Mouse (Mus musculus): Measurements from ENCODE around the gene Apba1. TPM values are rescaled to one million over a fixed set of nuclear protein-coding genes. Genes with fewer than 3 reads are reported as not detected.

The Apba1 gene
- total RNA-seq, 1 experiment, result 0.22 TPM

DNA sequence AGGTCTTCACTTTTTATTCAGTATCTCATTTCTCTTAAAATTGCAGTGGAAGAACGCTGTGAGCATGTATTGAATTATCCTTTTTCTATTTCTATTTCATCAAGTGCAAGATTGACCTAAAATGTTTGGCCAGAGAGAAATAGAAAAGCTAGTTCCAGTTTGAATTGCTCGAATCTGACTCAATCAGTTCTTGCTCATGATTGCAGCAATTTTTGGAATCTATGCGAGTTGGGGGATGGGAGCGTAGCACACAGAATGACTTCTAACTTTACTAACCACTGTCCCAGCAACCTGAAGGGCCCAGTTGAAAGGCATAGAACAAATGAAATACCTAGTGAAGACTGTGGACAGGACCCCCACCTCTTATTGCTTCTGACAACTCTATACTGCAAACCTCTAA is 64.8 kb downstream of the Apba1 start:
- no peak for TF ChIP-seq HCFC1 (IDR thresholded peaks at IDR 0.05; ENCODE audit: borderline replicate concordance, insufficient read depth, low read length)
- no peak for TF ChIP-seq MAFK (IDR thresholded peaks at IDR 0.05; ENCODE audit: insufficient read depth, low read depth, low read length)
- TF ChIP-seq ZC3H11A (IDR thresholded peaks at IDR 0.05; ENCODE audit: borderline replicate concordance, low read depth, low read length), result no peak
- TF ChIP-seq ZNF384 (IDR thresholded peaks at IDR 0.05; ENCODE audit: low read depth, low read length), result no peak
- TF ChIP-seq CHD2 (IDR thresholded peaks at IDR 0.05; ENCODE audit: low read depth, low read length), result no peak
- H3K27ac ChIP-seq (ENCODE audit: insufficient read depth, low read depth, low read length, poor library complexity, severe bottlenecking), result no peak overlapping the region
- H3K9me3 ChIP-seq (ENCODE audit: control insufficient read depth, insufficient read depth, low read depth, low read length), result no peaks in the 10 kb centered on the region
- H3K36me3 ChIP-seq (ENCODE audit: control insufficient read depth, insufficient read depth, low read length, poor library complexity, severe bottlenecking), result no peaks in the 10 kb centered on the region
- in situ Hi-C loops (cut with MboI; ENCODE audit: low sequenced_read_pairs in 2 of 2, unreplicated experiment in 2 of 2), result no loop called here
- no peak overlapping the region for H3K9ac ChIP-seq (ENCODE audit: insufficient read depth, low read depth, low read length, poor library complexity, severe bottlenecking)
- no peak overlapping the region for H3K4me3 ChIP-seq (ENCODE audit: insufficient read depth in 1 of 2, low read depth in 1 of 2, low read length in 2 of 2, poor library complexity in 1 of 2, severe bottlenecking in 1 of 2)
- H3K4me1 ChIP-seq (ENCODE audit: control insufficient read depth in 2 of 2, insufficient read depth in 2 of 2, low read length in 2 of 2, poor library complexity in 1 of 2), result no peaks in the 10 kb centered on the region
- no peak for DNase-seq (ENCODE audit: low read depth, low spot score)

DNA sequence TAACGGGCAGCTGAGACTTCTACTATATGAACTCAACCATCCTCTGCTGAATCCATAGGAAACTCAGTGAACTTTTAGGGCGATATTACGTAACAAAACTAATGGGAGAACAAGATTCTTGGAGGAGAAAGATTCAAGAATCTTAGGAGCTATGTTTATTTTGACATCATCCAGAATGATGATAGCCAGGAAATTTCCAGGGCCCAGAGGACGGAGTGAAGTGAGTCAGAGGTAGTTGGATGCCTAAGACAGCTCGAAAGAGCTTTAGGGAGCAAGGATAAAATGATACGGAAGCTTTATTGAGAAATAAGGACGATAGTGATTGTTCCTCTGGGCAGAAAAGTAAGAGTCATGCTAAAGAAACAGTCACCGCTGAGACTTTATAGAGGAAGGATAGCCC is 67.6 kb downstream of the Apba1 start:
- DNase-seq (ENCODE audit: low read depth, low spot score), result no peak
- H3K4me1 ChIP-seq (ENCODE audit: control insufficient read depth in 2 of 2, insufficient read depth in 2 of 2, low read length in 2 of 2, poor library complexity in 1 of 2), result no peaks in the 10 kb centered on the region
- no peak overlapping the region for H3K9ac ChIP-seq (ENCODE audit: insufficient read depth, low read depth, low read length, poor library complexity, severe bottlenecking)
- TF ChIP-seq ZC3H11A (IDR thresholded peaks at IDR 0.05; ENCODE audit: borderline replicate concordance, low read depth, low read length) (no peak), HCFC1 (IDR thresholded peaks at IDR 0.05; ENCODE audit: borderline replicate concordance, insufficient read depth, low read length) (no peak), MAFK (IDR thresholded peaks at IDR 0.05; ENCODE audit: insufficient read depth, low read depth, low read length) (no peak), CHD2 (IDR thresholded peaks at IDR 0.05; ENCODE audit: low read depth, low read length) (no peak), ZNF384 (IDR thresholded peaks at IDR 0.05; ENCODE audit: low read depth, low read length) (no peak)
- H3K36me3 ChIP-seq (ENCODE audit: control insufficient read depth, insufficient read depth, low read length, poor library complexity, severe bottlenecking), result no peaks in the 10 kb centered on the region
- H3K9me3 ChIP-seq (ENCODE audit: control insufficient read depth, insufficient read depth, low read depth, low read length), result no peaks in the 10 kb centered on the region
- in situ Hi-C loops (cut with MboI; ENCODE audit: low sequenced_read_pairs in 2 of 2, unreplicated experiment in 2 of 2), result no loop called here
- H3K27ac ChIP-seq (ENCODE audit: insufficient read depth, low read depth, low read length, poor library complexity, severe bottlenecking), result no peak overlapping the region
- H3K4me3 ChIP-seq (ENCODE audit: insufficient read depth in 1 of 2, low read depth in 1 of 2, low read length in 2 of 2, poor library complexity in 1 of 2, severe bottlenecking in 1 of 2), result no peak overlapping the region

DNA sequence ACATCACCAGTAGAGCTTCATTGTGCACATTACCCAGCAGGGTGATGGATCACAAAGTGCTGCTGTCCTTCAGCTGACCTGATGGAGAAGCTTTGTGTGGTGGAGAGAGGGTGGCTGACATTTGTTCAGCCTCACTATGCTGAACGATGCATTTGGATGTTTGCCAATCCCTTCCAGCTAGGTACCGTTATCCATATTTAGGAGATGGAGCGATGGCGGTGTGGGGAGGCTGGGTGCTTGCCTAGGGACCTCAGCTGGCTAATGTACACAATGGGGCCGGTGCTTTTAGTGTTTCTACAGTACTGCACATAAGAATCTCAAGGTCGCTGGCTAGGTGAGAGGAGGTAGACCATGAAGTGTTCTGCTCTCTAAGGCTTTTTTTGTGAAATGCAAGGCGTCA is 72.1 kb downstream of the Apba1 start:
- Histone ChIP-seq H3K4me1 (ENCODE audit: control insufficient read depth in 2 of 2, insufficient read depth in 2 of 2, low read length in 2 of 2, poor library complexity in 1 of 2) (no peaks in the 10 kb centered on the region), H3K9ac (ENCODE audit: insufficient read depth, low read depth, low read length, poor library complexity, severe bottlenecking) (no peak overlapping the region), H3K27ac (ENCODE audit: insufficient read depth, low read depth, low read length, poor library complexity, severe bottlenecking) (no peak overlapping the region), H3K4me3 (ENCODE audit: insufficient read depth in 1 of 2, low read depth in 1 of 2, low read length in 2 of 2, poor library complexity in 1 of 2, severe bottlenecking in 1 of 2) (no peak overlapping the region), H3K36me3 (ENCODE audit: control insufficient read depth, insufficient read depth, low read length, poor library complexity, severe bottlenecking) (no peaks in the 10 kb centered on the region), H3K9me3 (ENCODE audit: control insufficient read depth, insufficient read depth, low read depth, low read length) (no peaks in the 10 kb centered on the region)
- TF ChIP-seq ZNF384 (IDR thresholded peaks at IDR 0.05; ENCODE audit: low read depth, low read length), result no peak
- TF ChIP-seq CHD2 (IDR thresholded peaks at IDR 0.05; ENCODE audit: low read depth, low read length), result no peak
- no peak for TF ChIP-seq ZC3H11A (IDR thresholded peaks at IDR 0.05; ENCODE audit: borderline replicate concordance, low read depth, low read length)
- no peak for TF ChIP-seq MAFK (IDR thresholded peaks at IDR 0.05; ENCODE audit: insufficient read depth, low read depth, low read length)
- TF ChIP-seq HCFC1 (IDR thresholded peaks at IDR 0.05; ENCODE audit: borderline replicate concordance, insufficient read depth, low read length), result no peak
- in situ Hi-C loops (cut with MboI; ENCODE audit: low sequenced_read_pairs in 2 of 2, unreplicated experiment in 2 of 2), result no loop called here
- no peak for DNase-seq (ENCODE audit: low read depth, low spot score)

DNA sequence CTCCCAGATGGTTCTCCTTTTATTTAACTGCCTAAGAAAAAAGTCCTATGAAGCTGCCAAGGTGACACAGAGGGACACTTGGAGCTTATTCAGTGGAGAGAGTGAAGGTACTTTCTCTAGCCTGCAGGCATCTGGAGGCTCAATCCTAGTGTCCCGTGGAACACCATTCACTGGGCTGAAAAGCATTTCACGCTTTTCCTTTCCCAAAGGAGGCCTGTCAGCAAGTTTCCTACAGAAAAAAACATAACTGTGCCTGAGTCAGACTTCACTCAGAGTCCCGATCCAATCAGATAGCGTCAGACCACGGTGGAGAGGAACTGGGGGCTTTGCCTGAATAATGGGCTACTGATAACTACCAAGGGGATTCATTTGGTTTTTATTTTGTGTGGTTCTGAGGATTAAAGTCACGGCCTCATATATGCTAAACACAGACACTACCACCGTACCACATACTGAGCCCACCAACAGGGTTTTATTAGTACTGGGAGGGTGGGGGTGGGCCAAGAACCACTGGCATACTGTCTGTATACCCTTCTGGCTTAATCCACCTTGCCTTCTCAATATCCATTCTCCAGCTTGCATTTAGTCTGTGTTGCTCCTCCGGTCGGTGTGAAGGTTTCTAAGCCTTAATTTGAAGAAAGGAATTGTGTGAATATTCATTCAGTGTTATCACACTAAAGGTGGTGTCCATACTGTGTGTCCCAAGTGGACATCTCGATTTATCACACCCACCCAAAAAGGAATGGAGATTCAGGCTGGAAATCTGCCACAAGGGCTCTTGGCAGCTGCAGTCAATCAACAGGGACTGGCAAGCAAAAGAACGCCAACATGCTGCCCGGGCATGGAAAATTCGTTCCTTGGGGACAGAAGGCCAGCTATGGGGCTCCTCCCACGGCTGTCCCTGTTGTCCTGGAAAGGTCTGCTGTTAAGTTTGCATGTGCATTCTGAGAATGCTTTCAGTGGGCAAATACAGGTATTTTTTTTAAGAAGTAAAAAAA is 75.3 kb downstream of the Apba1 start:
- no peaks in the 10 kb centered on the region for H3K9me3 ChIP-seq (ENCODE audit: control insufficient read depth, insufficient read depth, low read depth, low read length)
- H3K27ac ChIP-seq (ENCODE audit: insufficient read depth, low read depth, low read length, poor library complexity, severe bottlenecking), result no peak overlapping the region
- no peaks in the 10 kb centered on the region for H3K36me3 ChIP-seq (ENCODE audit: control insufficient read depth, insufficient read depth, low read length, poor library complexity, severe bottlenecking)
- no peak overlapping the region for H3K4me3 ChIP-seq (ENCODE audit: insufficient read depth in 1 of 2, low read depth in 1 of 2, low read length in 2 of 2, poor library complexity in 1 of 2, severe bottlenecking in 1 of 2)
- no peak overlapping the region for H3K9ac ChIP-seq (ENCODE audit: insufficient read depth, low read depth, low read length, poor library complexity, severe bottlenecking)
- no peak for DNase-seq (ENCODE audit: low read depth, low spot score)
- TF ChIP-seq ZC3H11A (IDR thresholded peaks at IDR 0.05; ENCODE audit: borderline replicate concordance, low read depth, low read length) (no peak), MAFK (IDR thresholded peaks at IDR 0.05; ENCODE audit: insufficient read depth, low read depth, low read length) (no peak), CHD2 (IDR thresholded peaks at IDR 0.05; ENCODE audit: low read depth, low read length) (no peak), ZNF384 (IDR thresholded peaks at IDR 0.05; ENCODE audit: low read depth, low read length) (no peak), HCFC1 (IDR thresholded peaks at IDR 0.05; ENCODE audit: borderline replicate concordance, insufficient read depth, low read length) (no peak)
- H3K4me1 ChIP-seq (ENCODE audit: control insufficient read depth in 2 of 2, insufficient read depth in 2 of 2, low read length in 2 of 2, poor library complexity in 1 of 2), result no peaks in the 10 kb centered on the region
- in situ Hi-C loops (cut with MboI; ENCODE audit: low sequenced_read_pairs in 2 of 2, unreplicated experiment in 2 of 2), result no loop called here

Measured in ES-E14 (cell line).